Mouse (Mus musculus) kidney, adult 2 months (tissue): ENCODE measurements around the gene Nfatc2.

Experiments
- CTCF ChIP-seq: fragments of 200-500 bp; conservative IDR thresholded peaks from 2 replicates; pipeline ENCODE4 v1.5.1; 2011; ENCODE audit warnings: low read depth, mild to moderate bottlenecking, control low read depth, low read length, moderate library complexity, mixed read lengths; ENCODE audit not compliant: insufficient read depth, insufficient read length
- POLR2A ChIP-seq: fragments of 200-500 bp; IDR thresholded peaks from one replicate; pipeline ENCODE4 v1.6.1; 2011; ENCODE audit warnings: low read depth, low read length, control low read depth

GRCm38 (mm10) chr2:168451714-168452708, 149.4 kb downstream of the Nfatc2 start:
- TF ChIP-seq POLR2A: no peak
- TF ChIP-seq CTCF: no peak
